Mouse (Mus musculus): ENCODE measurements around the gene Ctrb1. TPM values are rescaled to one million over a fixed set of nuclear protein-coding genes. Genes with fewer than 3 reads are reported as not detected.
A peak's percentile ranks its signal among the peaks of the same experiment; 100 is the strongest.

Gene Ctrb1
- polyA plus RNA-seq, 1 experiment from 2014 or later, result not detected

- POLR2A ChIA-PET, result interaction anchor here (0.8 to 8.6 kb wide), 4 partner anchors 11 to 24 kb away, joined by 3 to 99 read pairs (median 7); partner anchors contain the start of gene Bcar1
- peak; percentile 20 for ATAC-seq
- CTCF ChIA-PET, result interaction anchor here (0.7 to 5.6 kb wide), 5 partner anchors 9 to 92 kb away, joined by 3 to 31 read pairs (median 3); partner anchors contain the start of gene Bcar1
- in situ Hi-C loops (cut with MboI; ENCODE audit: low pct_unique_long_range_greater_than_20kb), result loop anchor here (25.0 kb wide), 1 partner anchor 945 kb away; no protein-coding TSS in a partner anchor
- H3K27me3 ChIP-seq, result no peaks in the 10 kb centered on the region
- peak; percentile 82 for DNase-seq (ENCODE audit: low read depth, low spot score)
- no peak for TF ChIP-seq CTCF (IDR thresholded peaks at IDR 0.05)
Measured at GRCm38 (mm10) chr8:111732406-111733085, 41.7 kb upstream of the Ctrb1 start.

DNA sequence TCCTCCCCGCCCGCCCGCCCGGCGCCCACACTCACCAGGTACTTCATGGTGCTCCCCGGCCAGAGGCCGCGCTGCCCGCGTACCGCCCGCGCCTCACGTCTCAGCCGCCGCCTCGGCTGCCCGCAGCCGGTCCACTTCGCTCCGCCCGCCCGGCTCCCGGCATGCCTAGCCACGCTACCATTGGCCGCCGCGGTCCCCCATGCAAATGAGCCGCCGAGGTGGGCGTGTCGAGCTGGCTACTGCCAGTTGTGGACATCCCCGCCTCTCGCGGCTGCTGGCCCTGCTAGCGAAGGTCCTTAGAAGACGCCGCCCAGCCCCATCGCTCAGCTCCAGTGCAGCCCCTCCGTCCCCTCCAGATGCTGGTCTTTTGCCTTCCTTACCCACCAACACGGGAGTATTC is 41.2 kb upstream of the Ctrb1 start:
- TF ChIP-seq CTCF (IDR thresholded peaks at IDR 0.05), result no peak
- H3K27me3 ChIP-seq, result no peaks in the 10 kb centered on the region
- POLR2A ChIA-PET, result interaction anchor here (0.5 to 8.6 kb wide), 6 partner anchors 11 to 124 kb away, joined by 3 to 99 read pairs (median 4); partner anchors contain the start of gene Bcar1
- ATAC-seq (peak; percentile 75), DNase-seq (ENCODE audit: low read depth, low spot score) (peak; percentile 67)
- in situ Hi-C loops (cut with MboI; ENCODE audit: low pct_unique_long_range_greater_than_20kb), result loop anchor here (25.0 kb wide), 1 partner anchor 945 kb away; no protein-coding TSS in a partner anchor
- CTCF ChIA-PET, result interaction anchor here (1.2 to 5.6 kb wide), 3 partner anchors 9 to 23 kb away, joined by 3 to 31 read pairs (median 3); partner anchors contain the start of gene Bcar1

- ChIA-PET POLR2A (interaction anchor here (0.5 to 8.6 kb wide), 8 partner anchors 12 to 125 kb away, joined by 3 to 99 read pairs (median 4); partner anchors contain the start of gene Bcar1), CTCF (interaction anchor here (0.9 to 5.6 kb wide), 4 partner anchors 13 to 23 kb away, joined by 3 to 31 read pairs (median 6); partner anchors contain the start of gene Bcar1)
- TF ChIP-seq CTCF (IDR thresholded peaks at IDR 0.05), result no peak
- ATAC-seq (no peak), DNase-seq (ENCODE audit: low read depth, low spot score) (no peak)
- in situ Hi-C loops (cut with MboI; ENCODE audit: low pct_unique_long_range_greater_than_20kb), result loop anchor here (25.0 kb wide), 1 partner anchor 944 kb away; no protein-coding TSS in a partner anchor
- no peaks in the 10 kb centered on the region for H3K27me3 ChIP-seq
Measured at GRCm38 (mm10) chr8:111731231-111731977, 40.6 kb upstream of the Ctrb1 start.

DNA sequence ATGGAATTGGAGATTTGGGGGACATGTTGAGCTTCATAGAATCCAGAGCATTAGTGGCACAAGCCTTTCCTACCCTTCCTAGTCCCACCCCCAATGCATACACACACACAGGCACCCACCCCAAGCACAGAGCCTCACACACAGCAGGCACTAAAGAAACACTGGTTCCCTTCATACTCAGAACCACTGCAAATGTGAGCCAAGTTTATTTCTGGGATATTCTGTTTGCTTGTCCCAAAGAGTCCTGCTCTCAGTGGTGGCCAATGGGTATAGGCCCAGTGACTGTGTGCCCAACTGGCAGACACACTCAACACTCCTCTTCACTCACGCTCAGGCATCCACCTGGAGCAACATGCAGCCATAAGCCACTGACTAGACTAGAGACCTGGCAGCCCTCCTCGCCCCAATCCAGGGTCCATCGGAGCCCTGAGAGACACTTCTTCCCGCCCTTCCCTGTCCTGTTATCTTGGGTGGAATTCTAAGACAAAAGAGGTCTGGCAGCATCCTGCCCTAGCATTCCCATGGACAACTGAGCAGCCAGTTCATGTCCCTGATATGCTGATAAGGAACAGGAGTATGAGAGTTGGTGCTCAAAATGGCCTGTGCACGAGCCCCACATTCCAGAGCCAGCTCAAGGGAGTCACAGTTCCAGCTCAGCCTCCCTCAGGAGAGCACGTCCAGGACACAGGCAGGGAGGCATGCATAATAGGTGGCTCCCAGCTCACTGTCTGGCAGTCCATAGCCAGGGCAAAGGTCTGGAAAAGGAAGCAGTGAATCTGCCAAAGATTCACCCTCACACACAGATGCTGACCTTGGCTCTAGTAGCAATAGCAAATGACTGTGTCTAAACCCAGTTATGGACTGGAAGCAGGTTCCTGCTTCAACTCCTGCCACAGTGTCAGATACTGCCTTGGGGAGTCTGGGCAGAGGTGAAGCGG is 38.7 kb upstream of the Ctrb1 start:
- no peak for TF ChIP-seq CTCF (IDR thresholded peaks at IDR 0.05)
- no peaks in the 10 kb centered on the region for H3K27me3 ChIP-seq
- CTCF ChIA-PET, result interaction anchor here (2.2 to 2.5 kb wide), 2 partner anchors 9 to 18 kb away, joined by 8 to 9 read pairs; no protein-coding TSS in a partner anchor
- POLR2A ChIA-PET, result interaction anchor here (0.6 to 8.6 kb wide), 5 partner anchors 13 to 884 kb away, joined by 4 to 99 read pairs (median 8); partner anchors contain the start of gene Bcar1
- in situ Hi-C loops (cut with MboI; ENCODE audit: low pct_unique_long_range_greater_than_20kb), result loop anchor here (25.0 kb wide), 1 partner anchor 942 kb away; no protein-coding TSS in a partner anchor
- ATAC-seq (no peak), DNase-seq (ENCODE audit: low read depth, low spot score) (no peak)

DNA sequence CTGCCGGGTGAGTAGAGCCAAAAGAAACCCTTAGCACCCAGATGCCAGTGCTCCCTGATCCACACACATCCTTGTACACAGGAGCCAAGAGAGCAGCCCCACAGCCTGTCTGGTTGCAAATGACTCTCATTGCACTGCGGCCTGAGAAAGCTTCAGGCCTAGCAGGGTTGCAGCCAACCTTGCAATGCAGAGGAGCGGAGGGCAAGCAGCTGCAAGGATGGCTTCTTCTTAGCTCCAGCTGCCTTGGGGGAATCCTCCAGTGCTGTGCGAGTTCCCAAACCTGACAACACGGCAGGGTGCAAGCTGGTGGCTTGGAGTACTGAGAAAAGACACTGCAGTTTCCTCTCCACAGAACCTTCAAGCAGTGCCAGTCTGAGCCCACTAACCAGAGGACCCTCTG is 37.7 kb upstream of the Ctrb1 start:
- no peak for TF ChIP-seq CTCF (IDR thresholded peaks at IDR 0.05)
- ChIA-PET POLR2A (interaction anchor here (0.6 to 8.6 kb wide), 3 partner anchors 11 to 883 kb away, joined by 6 to 99 read pairs (median 17); partner anchors contain the start of gene Bcar1), CTCF (interaction anchor here (2.5 kb wide), 1 partner anchor 10 kb away, joined by 9 read pairs; no protein-coding TSS in a partner anchor)
- DNase-seq (ENCODE audit: low read depth, low spot score), result no peak
- no peaks in the 10 kb centered on the region for H3K27me3 ChIP-seq
- no peak for ATAC-seq
- in situ Hi-C loops (cut with MboI; ENCODE audit: low pct_unique_long_range_greater_than_20kb), result loop anchor here (25.0 kb wide), 1 partner anchor 941 kb away; no protein-coding TSS in a partner anchor

DNA sequence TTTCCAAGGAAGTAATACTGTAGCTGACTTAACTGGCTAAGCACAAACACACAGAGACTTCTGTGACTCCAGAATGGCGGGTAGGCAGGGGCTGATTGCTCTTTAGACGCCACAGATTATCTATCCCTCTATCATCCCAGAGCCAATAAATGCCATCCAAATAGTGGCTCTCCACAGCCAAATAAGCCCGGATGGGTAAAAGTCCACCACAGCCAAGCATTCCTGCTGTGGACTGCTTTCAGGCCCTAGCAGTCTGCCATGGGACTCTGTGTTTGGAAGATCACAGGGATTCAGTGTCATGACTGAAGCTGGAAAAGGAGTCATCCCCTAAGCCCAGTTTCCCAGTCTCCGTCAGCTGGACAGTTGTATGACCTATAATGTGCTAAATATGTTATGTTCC is 36.7 kb upstream of the Ctrb1 start:
- in situ Hi-C loops (cut with MboI; ENCODE audit: low pct_unique_long_range_greater_than_20kb), result loop anchor here (25.0 kb wide), 1 partner anchor 940 kb away; no protein-coding TSS in a partner anchor
- no peak for ATAC-seq
- no peak for DNase-seq (ENCODE audit: low read depth, low spot score)
- CTCF ChIA-PET, result interaction anchor here (1.9 to 2.7 kb wide), 3 partner anchors 7 to 97 kb away, joined by 6 to 9 read pairs (median 8); no protein-coding TSS in a partner anchor
- no peaks in the 10 kb centered on the region for H3K27me3 ChIP-seq
- no peak for TF ChIP-seq CTCF (IDR thresholded peaks at IDR 0.05)
- POLR2A ChIA-PET, result interaction anchor here (0.7 to 2.5 kb wide), 2 partner anchors 10 to 15 kb away, joined by 3 to 17 read pairs; no protein-coding TSS in a partner anchor

- POLR2A ChIA-PET, result interaction anchor here (2.5 kb wide), 1 partner anchor 9 kb away, joined by 17 read pairs; no protein-coding TSS in a partner anchor
- peak; percentile 79 for ATAC-seq
- peak; percentile 79 for DNase-seq (ENCODE audit: low read depth, low spot score)
- CTCF ChIA-PET, result interaction anchor here (0.9 to 2.7 kb wide), 7 partner anchors 8 to 99 kb away, joined by 3 to 9 read pairs (median 6); no protein-coding TSS in a partner anchor
- no peak for TF ChIP-seq CTCF (IDR thresholded peaks at IDR 0.05)
- in situ Hi-C loops (cut with MboI; ENCODE audit: low pct_unique_long_range_greater_than_20kb), result loop anchor here (25.0 kb wide), 1 partner anchor 939 kb away; no protein-coding TSS in a partner anchor
- H3K27me3 ChIP-seq, result no peaks in the 10 kb centered on the region
Measured at GRCm38 (mm10) chr8:111726102-111726900, 35.5 kb upstream of the Ctrb1 start.

- ChIA-PET CTCF (interaction anchor here (1.0 to 2.7 kb wide), 2 partner anchors 10 to 11 kb away, joined by 3 to 6 read pairs; no protein-coding TSS in a partner anchor), POLR2A (interaction anchor here (0.6 to 0.9 kb wide), 2 partner anchors 9 kb away, joined by 3 read pairs; no protein-coding TSS in a partner anchor)
- no peaks in the 10 kb centered on the region for H3K27me3 ChIP-seq
- no peak for DNase-seq (ENCODE audit: low read depth, low spot score)
- in situ Hi-C loops (cut with MboI; ENCODE audit: low pct_unique_long_range_greater_than_20kb), result loop anchor here (25.0 kb wide), 1 partner anchor 938 kb away; no protein-coding TSS in a partner anchor
- TF ChIP-seq CTCF (IDR thresholded peaks at IDR 0.05), result no peak
- no peak for ATAC-seq
Measured at GRCm38 (mm10) chr8:111725341-111725740, 34.5 kb upstream of the Ctrb1 start.
